Mouse (Mus musculus) lung, postnatal 0 days (tissue): ENCODE data around the gene Onecut3.

ENCODE experiments used
- CTCF ChIP-seq: IDR thresholded peaks from 2 replicates; pipeline ENCODE4 v1.5.1; 2016; ENCODE audit warnings: antibody characterized with exemption, mild to moderate bottlenecking
- EP300 ChIP-seq: IDR thresholded peaks from 2 replicates; pipeline ENCODE4 v1.6.1; 2016; ENCODE audit warnings: antibody characterized with exemption, mild to moderate bottlenecking, control low read depth

DNA sequence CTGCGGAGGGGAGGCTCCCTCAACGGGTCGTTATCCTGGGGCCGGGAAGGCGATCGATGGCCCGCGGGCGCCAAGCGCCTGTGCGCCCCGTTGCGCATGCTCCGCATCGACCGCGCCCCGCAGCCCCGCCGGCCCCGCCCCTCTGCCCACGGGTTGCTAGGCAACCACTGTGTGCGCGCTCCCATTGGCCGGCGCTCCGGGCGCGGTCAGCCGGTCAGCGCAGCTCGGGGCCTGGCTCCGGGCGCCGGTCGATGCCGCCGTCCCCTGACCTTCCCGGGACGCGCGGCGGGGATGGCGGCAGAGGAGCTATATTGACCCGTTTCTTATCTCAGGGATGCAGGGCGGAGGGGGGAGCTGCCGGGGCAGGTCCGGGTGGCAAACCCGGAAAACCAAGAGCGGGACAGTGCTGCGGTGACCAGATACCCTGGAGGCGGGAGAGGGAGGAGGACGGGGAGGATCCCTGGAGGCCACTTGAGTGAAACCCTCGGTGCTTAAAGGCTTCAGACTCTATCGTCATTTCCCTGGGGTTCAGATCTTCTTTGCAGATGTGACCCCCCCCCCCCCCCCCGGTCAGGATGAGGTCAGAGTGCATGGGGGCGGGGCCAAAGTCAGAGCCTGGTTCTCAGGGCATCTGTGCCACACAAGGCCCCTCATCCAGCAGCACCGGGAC lies 19.2 kb upstream of the Onecut3 start:
- TF ChIP-seq CTCF (no peak), EP300 (no peak)
